Mouse (Mus musculus) cerebellum, postnatal 10 days (tissue): ENCODE results near the gene Slc26a11.
"Not testable (repeated sequence)": the region's sequence is repeated elsewhere in the genome, so short reads cannot be mapped to it uniquely, and the experiment has no call there.

Source experiments
- DNase-seq, 2 experiments: peaks; one replicate each; pipeline ENCODE4 v3.0.0; 2021; ENCODE audit warnings: mixed read lengths in 2 of 2

Gene Slc26a11

GRCm38 (mm10) chr11:119362769-119363533 lies 7.6 kb downstream of the Slc26a11 start:
- DNase-seq, result no peak

DNA sequence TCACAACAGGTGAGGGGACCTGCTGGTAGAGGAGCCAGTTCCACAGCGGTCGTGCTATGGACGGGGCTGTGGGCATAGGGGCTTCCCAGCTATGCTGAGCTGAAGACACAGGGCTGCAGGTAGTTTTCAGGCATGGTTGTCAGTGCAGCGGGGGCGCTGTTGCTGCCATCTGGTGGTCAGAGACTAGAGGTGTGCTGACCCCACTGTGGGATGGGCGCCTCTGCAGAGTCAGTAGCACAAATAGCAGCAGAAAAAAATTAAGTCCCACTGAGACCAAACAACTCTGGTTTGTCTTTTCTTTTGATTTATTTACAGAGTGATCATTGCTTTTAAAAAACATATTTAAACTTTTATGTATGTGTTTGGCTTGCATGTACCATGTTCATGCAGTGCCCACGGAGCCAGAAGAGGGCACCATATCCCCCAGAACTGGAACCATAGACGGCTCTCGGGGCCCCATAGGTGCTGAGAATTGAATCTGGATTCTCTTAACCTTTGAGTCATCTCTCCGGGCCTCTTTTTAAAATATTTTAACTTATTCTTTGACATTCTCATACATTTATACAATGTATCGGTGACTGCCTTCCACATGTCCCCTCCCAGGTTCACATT lies 8.3 kb downstream of the Slc26a11 start:
- peak; percentile 87 to 88 for DNase-seq

DNA sequence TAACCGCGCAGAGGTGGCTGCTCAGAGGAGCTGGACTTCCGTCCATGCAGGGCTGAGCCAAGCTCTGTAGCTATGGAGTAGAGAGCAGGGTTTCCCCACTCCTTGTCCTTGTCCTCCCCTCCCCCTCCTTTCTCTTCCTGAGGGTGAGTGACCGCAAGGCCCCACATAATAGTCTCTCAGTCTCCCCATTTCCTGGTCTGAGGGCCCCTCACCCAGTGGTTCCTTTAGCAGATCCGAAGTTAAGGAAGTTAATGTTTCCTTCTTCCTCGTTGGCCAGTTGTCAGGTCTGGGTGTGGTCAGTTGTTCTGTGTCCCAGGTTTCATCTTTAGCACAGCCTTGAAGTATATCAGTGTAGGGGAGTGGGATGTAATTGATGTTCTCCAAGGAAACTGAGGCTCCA lies 20.1 kb downstream of the Slc26a11 start:
- no peak for DNase-seq

GRCm38 (mm10) chr11:119377326-119377725 lies 22.0 kb downstream of the Slc26a11 start:
- no peak for DNase-seq

DNA sequence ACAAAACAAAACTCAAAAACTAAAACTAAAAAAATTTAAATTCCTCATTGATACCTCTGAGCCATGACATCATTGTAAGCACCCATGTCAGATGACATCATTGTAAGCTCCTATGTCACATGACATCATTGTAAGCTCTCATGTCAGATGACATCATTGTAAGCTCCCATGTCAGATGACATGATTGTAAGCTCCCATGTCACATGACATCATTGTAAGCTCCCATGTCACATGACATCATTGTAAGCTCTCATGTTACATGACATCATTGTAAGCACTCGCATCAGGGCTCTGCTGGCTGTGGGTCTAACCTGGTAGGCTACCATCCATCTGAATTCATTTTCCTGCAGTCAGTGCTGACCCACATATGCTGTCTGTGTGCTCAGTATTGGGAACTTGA lies 23.2 kb downstream of the Slc26a11 start:
- no peak for DNase-seq

GRCm38 (mm10) chr11:119381631-119382337 lies 26.4 kb downstream of the Slc26a11 start:
- DNase-seq, result no peak

- DNase-seq, result no peak
These were observed 27.0 kb downstream of the Slc26a11 start for GRCm38 (mm10) chr11:119382338-119382850.

GRCm38 (mm10) chr11:119384904-119385303 lies 29.5 kb downstream of the Slc26a11 start:
- no peak for DNase-seq

- DNase-seq, result no peak
These were observed 30.9 kb downstream of the Slc26a11 start for GRCm38 (mm10) chr11:119386306-119386705.

- DNase-seq, result not testable (repeated sequence)
These were observed 31.9 kb downstream of the Slc26a11 start for GRCm38 (mm10) chr11:119387273-119387672.

- DNase-seq, result peak; percentile 86
These were observed 34.5 kb downstream of the Slc26a11 start for GRCm38 (mm10) chr11:119389851-119390270.

DNA sequence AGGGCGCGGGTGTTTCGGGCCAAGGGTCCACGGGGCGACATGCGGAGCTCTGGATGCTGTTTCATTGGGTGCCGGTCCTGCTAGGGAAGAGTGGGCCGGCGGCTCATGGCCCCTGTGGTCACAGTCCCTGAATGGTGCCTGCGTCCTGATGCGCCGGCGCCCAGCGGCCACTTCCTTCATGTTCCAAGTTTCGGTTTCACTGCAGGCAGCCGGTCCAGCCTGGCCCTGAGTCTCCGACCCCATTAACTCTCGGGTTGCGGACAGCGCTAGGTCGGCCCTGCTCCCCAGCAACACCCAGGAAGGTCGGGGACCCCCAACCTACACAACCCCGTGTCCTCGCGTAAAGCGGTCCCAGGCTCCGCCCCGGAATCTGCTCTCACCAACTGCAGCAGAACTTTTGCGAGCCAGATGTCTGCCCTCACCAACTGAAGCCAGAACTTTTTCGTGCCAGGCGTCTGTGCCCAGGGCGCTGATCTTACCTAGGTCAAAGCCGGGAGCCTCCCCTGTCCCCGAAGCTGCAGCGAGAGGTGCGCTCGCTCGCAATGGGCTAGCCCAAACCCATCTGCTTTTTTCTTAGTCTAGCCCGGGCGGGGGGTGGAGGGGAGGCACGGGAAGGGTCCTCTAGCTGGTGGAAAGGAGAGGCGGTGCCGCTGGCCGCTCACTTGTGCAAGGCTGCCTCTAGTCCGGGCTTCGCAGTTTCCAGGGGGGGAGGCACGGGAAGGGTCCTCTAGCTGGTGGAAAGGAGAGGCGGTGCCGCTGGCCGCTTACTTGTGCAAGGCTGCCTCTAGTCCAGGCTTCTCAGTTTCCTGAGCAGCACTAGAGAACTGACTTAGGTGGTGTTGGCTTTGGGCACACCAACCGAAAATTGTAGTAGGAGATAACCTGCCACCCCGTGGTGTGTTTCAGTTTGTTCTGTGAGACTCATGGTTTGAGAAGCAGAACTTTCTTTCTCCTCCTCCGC lies 35.2 kb downstream of the Slc26a11 start:
- DNase-seq, result peak; percentile 51 to 55

- DNase-seq, result no peak
These were observed 36.1 kb downstream of the Slc26a11 start for GRCm38 (mm10) chr11:119391386-119392000.

DNA sequence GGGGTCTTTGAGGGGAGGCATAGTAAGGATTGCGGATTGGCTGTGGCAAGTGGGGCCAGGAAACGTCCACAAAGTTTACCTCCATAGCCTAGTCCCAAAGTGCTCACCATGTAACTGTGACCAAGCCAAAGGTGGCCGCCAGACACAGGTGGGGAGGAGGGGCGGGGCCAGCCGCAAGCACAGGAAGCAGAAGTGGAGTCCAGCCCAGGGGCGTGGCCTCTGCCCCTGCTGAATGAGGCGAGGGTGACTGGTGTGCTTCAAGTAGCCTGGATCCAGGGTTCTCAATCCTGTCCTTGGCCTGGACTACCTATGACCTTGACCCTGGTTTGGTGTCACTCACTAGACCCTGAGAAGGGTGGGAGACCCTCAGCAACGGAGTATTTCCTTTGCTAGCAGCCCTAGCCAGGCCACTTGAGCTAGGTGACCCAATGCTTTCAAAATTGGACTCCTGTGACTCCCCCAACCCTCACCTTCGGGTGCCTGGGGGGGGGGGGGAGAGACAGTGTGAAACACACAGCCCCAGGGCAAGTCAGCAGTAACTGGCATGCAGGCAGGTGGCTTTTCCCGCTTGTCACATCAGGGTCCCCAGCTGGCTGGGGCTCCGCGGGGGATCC lies 36.8 kb downstream of the Slc26a11 start:
- DNase-seq, result peak in 1 of 2 experiments; percentile 29

DNA sequence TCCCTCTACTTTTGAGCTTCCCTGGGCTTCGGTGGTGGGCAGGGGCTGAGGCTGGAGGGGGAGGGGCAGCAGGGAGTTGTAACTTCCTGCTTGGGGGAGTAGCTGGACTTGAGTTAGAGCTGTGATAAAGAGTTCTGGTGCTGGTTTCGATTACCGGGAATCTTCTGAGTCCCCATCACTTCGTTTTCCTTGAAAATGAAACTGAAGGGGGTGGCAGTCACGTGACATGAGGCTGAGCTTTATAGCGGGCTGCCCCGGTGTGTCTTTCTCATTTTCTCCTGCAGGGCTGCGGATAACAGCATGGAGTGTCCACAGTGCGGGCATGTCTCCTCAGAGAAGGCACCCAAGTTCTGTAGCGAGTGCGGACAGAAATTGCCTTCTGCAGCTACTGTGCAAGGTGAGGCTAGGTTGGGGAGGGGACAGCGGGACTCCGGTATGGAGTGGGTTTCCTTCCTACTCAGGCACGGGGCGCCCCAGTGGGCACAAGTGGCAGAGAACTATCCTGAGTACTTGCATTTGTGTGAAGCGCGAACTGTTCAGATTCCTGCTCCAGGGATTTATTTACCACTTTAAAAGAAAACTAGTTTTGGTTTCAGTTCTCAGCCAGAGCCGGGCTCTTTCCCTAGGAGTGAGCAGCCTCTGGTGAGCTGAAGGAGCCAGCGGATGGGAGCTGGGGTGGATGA lies 37.6 kb downstream of the Slc26a11 start, which contains the start of gene Rnf213:
Gene Rnf213 (plus strand): TSS at position 301 of the 683 bp plus-strand sequence.
- DNase-seq, result peak; percentile 42 to 59

DNA sequence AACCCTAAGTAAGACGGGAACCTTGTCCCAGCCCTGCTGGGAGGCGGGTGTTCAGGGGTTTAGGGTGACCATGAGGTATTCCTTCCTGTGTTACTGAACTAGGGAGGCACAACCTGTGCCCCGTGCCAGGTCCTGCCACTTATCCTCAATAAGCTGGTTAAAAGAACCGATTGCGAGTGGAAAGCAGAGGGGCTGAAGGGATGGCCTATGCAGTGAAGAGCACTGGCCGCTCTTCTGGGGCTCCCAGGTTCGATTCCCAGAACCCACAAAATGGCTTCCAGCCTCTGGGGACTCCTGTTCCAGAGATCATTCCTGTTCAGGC lies 38.1 kb downstream of the Slc26a11 start:
- DNase-seq, result no peak

GRCm38 (mm10) chr11:119394210-119394609 lies 38.9 kb downstream of the Slc26a11 start:
- no peak for DNase-seq

DNA sequence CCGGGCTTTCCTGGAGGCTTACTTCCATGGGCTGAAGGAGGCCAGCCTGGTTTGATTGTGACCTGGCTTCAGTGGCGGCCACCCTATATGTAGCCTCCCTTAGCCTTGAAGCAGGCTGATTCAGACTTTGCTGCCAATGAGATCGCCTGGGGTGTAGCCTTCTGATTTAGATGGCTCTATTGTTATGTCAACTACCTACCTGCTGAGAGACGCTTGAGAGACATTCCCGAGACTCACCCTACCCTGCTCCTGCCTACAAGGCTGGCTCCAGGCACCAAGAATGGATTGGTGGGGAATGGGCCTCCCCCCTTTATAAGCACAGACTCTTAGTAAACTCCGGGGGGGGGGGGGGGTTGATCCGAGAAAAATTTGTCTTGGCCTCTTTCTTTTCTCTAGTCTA lies 40.0 kb downstream of the Slc26a11 start:
- no peak for DNase-seq

DNA sequence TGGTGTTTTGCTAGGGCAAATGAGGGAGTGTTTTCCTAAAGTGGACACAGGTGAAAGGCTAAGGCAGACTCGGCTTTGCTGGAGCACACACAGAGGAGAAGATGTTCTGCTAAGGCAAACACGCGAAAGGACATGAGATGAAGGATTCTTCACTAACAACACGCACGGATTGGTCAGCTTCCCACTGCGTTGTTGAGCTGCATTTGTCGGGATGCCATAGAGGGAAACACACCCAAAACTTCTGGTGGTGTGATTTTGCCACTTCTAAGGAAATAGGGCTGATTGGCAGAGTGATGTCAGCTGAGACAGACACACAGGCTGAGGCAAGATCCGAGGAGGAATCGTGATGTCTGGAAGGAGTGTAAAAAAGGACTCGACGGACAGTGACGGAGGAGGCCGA lies 40.6 kb downstream of the Slc26a11 start:
- no peak for DNase-seq

GRCm38 (mm10) chr11:119396461-119396860 lies 41.1 kb downstream of the Slc26a11 start:
- DNase-seq, result no peak
